Mouse (Mus musculus): ENCODE results near the gene Arhgdia. TPM values are rescaled to one million over a fixed set of nuclear protein-coding genes. Genes with fewer than 3 reads are reported as not detected.

The Arhgdia gene
- total and polyA plus RNA-seq, 3 experiments, result 172 to 958 (median 417) TPM

DNA sequence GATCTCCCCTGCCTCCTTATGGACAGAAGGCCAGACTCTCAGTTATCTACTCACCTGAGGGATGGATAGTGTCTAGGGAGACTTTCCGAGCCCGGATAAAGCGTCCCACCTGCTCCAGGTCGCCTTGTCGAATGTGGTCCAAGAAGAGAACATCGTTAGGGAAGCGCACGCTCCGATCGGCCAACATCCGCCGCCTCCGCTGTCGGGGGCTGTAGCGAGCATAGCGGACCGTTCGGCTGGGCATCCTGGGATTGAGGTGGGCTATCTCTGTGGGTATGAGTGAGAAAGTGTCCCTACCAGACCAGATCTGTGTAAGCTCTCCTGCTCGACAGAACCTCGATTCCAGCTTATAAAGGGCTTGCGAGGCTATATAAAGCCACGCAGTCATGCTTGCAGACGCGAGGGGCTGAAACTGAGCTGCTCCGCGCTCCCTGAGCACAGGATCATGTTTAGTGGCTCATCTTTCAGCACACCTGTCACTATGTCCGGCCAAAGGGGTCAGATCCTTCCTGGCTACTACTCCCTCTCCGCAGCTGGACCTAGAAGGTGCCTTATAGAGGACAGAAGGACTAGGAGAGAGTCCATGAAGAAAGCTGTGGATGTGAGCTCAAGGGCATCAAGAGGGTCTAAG lies 30.5 kb downstream of the Arhgdia start, which contains the start of gene Ppp1r27:
Ppp1r27 (minus strand) TSS at position 323 of the 631 bp plus-strand sequence.
- no peak within 1 kb of the TSS for H3K27ac ChIP-seq (ENCODE audit: insufficient read depth, low read depth)
- dilution Hi-C loops (cut with MboI; ENCODE audit: extremely low pct_ligation_motif_present, extremely low pct_unique_long_range_greater_than_20kb, low sequenced_read_pairs), result no loop called here
- TF ChIP-seq HCFC1 (IDR thresholded peaks at IDR 0.05; ENCODE audit: low read depth, low read length) (no peak), MEF2A (IDR thresholded peaks at IDR 0.05; ENCODE audit: borderline replicate concordance, low read depth, low read length) (no peak), BHLHE40 (IDR thresholded peaks at IDR 0.05; ENCODE audit: low read depth, low read length) (no peak), PAX5 (IDR thresholded peaks at IDR 0.05; ENCODE audit: low read length) (no peak), GABPA (IDR thresholded peaks at IDR 0.05; ENCODE audit: insufficient replicate concordance, low read depth, low read length) (no peak), NRF1 (IDR thresholded peaks at IDR 0.05; ENCODE audit: low read depth, low read length) (no peak)
- peaks cover 16 to 28% of the 10 kb centered on the region in 2 experiments for H3K4me1 ChIP-seq (ENCODE audit: control insufficient read depth in 1 of 2, insufficient read depth in 2 of 2)
- no peaks in the 10 kb centered on the region for H3K9me3 ChIP-seq (replicated peaks; ENCODE audit: low read length)
- no peaks in the 10 kb centered on the region for H3K27me3 ChIP-seq (replicated peaks)
- H3K4me3 ChIP-seq (replicated peaks in 1 of 3; ENCODE audit: low read depth in 2 of 3, low read length in 2 of 3, poor library complexity in 1 of 3), result peak within 1 kb of the TSS; percentile 57 to 81 (median 75)
- H3K9ac ChIP-seq (ENCODE audit: insufficient read depth, low read depth), result peak within 1 kb of the TSS; percentile 81
- in situ Hi-C loops (cut with MboI; ENCODE audit: low pct_ligation_motif_present, low pct_unique_long_range_greater_than_20kb, low sequenced_read_pairs), result no loop called here
- peak within 1 kb of the TSS; percentile 77 for H3K4me2 ChIP-seq (ENCODE audit: insufficient read depth, low read depth, poor library complexity, severe bottlenecking)
- no peaks in the 10 kb centered on the region for H3K79me2 ChIP-seq (replicated peaks; ENCODE audit: control insufficient read depth, extremely low read depth, insufficient read depth, poor library complexity, severe bottlenecking)
- H3K36me3 ChIP-seq (replicated peaks in 1 of 2; ENCODE audit: control insufficient read depth in 1 of 2, insufficient read depth in 1 of 2, low read length in 1 of 2), result peaks cover 0 to 33% of the 10 kb centered on the region in 2 experiments
- DNase-seq (ENCODE audit: extremely low read depth), result no peak

DNA sequence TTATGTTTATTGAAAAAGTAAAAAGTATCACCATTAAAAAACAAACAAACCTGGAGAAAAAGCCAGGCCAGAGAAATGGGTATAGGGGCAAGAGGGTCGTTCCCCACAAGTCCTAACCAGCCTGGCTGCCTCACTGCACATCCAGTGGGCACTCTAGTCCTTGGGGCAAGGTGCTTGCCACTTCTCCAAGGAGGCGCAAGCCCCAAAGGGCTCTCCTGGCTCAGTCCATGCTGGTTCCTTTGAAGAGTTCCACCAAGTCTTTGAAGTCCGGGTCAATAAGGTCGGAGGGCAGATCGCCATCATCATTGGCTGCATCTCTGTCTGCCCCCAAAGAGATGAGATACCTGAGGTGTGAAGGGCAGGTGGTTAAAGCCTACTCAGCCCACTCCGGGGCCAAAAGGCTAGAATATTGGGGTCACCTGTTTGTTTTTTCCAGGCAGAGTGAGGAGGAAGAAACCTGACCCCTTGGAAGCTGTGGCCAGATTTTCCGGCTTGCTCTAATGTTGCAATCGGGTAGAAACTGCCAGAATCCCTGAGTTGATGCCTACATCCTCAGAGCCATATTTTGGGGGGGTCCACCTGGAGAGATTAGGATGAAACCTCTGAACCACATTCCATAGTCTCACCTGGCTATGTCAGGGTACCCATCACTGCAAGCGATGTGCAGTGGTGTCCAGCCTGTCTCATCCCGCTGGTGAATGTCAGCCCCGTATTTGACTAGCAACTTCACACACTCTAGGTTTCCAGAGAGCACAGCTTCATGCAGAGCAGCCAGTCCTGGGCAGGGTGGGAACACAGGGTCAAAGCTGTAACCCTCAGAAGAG lies 31.2 kb downstream of the Arhgdia start:
- no peak for DNase-seq (ENCODE audit: extremely low read depth)
- H3K27ac ChIP-seq (ENCODE audit: insufficient read depth, low read depth), result no peak overlapping the region
- in situ Hi-C loops (cut with MboI; ENCODE audit: low pct_ligation_motif_present, low pct_unique_long_range_greater_than_20kb, low sequenced_read_pairs), result no loop called here
- H3K79me2 ChIP-seq (replicated peaks; ENCODE audit: control insufficient read depth, extremely low read depth, insufficient read depth, poor library complexity, severe bottlenecking), result no peaks in the 10 kb centered on the region
- peak overlapping the region; percentile 57 to 81 (median 75) for H3K4me3 ChIP-seq (replicated peaks in 1 of 3; ENCODE audit: low read depth in 2 of 3, low read length in 2 of 3, poor library complexity in 1 of 3)
- peak overlapping the region; percentile 81 for H3K9ac ChIP-seq (ENCODE audit: insufficient read depth, low read depth)
- no peaks in the 10 kb centered on the region for H3K27me3 ChIP-seq (replicated peaks)
- dilution Hi-C loops (cut with MboI; ENCODE audit: extremely low pct_ligation_motif_present, extremely low pct_unique_long_range_greater_than_20kb, low sequenced_read_pairs), result no loop called here
- H3K4me1 ChIP-seq (ENCODE audit: control insufficient read depth in 1 of 2, insufficient read depth in 2 of 2), result peaks cover 11 to 28% of the 10 kb centered on the region in 2 experiments
- H3K9me3 ChIP-seq (replicated peaks; ENCODE audit: low read length), result no peaks in the 10 kb centered on the region
- H3K4me2 ChIP-seq (ENCODE audit: insufficient read depth, low read depth, poor library complexity, severe bottlenecking), result peak overlapping the region; percentile 77
- peaks cover 0 to 38% of the 10 kb centered on the region in 2 experiments for H3K36me3 ChIP-seq (replicated peaks in 1 of 2; ENCODE audit: control insufficient read depth in 1 of 2, insufficient read depth in 1 of 2, low read length in 1 of 2)
- no peak for TF ChIP-seq IRF4 (IDR thresholded peaks at IDR 0.05; ENCODE audit: low read depth, low read length)
- no peak for TF ChIP-seq HCFC1 (IDR thresholded peaks at IDR 0.05; ENCODE audit: low read depth, low read length)
- TF ChIP-seq RAD21 (IDR thresholded peaks at IDR 0.05; ENCODE audit: low read depth, low read length), result no peak
- TF ChIP-seq JUND (conservative IDR thresholded peaks at IDR 0.05; ENCODE audit: low read depth, low read length), result no peak
- TF ChIP-seq MXI1 (IDR thresholded peaks at IDR 0.05; ENCODE audit: low read depth, low read length), result no peak
- no peak for TF ChIP-seq ZNF384 (IDR thresholded peaks at IDR 0.05; ENCODE audit: low read depth, low read length)
- no peak for TF ChIP-seq POLR2AphosphoS2 (IDR thresholded peaks at IDR 0.05; ENCODE audit: low read depth, low read length)
- TF ChIP-seq BHLHE40 (IDR thresholded peaks at IDR 0.05; ENCODE audit: low read depth, low read length), result no peak
- 0 out of 2 replicates have a peak, but pooled peaks have one; percentile 21 for TF ChIP-seq CHD1 (IDR thresholded peaks at IDR 0.05; ENCODE audit: low read depth, low read length)
- TF ChIP-seq MYC (IDR thresholded peaks at IDR 0.05; ENCODE audit: low read depth, low read length), result no peak
- no peak for TF ChIP-seq SMC3 (IDR thresholded peaks at IDR 0.05; ENCODE audit: low read depth, low read length)
- 0 out of 2 replicates have a peak, but pooled peaks have one; percentile 4 for TF ChIP-seq ETS1 (conservative IDR thresholded peaks at IDR 0.05; ENCODE audit: low read depth, low read length)
- TF ChIP-seq JUN (IDR thresholded peaks at IDR 0.05; ENCODE audit: insufficient read depth, low read depth, low read length), result no peak
- peak; percentile 27; the same call in 1 of the 2 replicates for TF ChIP-seq POLR2A (IDR thresholded peaks at IDR 0.05; ENCODE audit: low read depth, low read length)
- no peak for TF ChIP-seq RCOR1 (conservative IDR thresholded peaks at IDR 0.05; ENCODE audit: low read depth, low read length)
- no peak for TF ChIP-seq USF2 (conservative IDR thresholded peaks at IDR 0.05; ENCODE audit: low read depth, low read length)
